Mouse (Mus musculus) kidney, postnatal 0 days (tissue): ENCODE measurements at regions not wholly inside any gene's neighbourhood (a gene's known extent, or its start where the extent isn't known, plus 50 kb on each side); places are given as distances from the start of the nearest gene placed in this dataset.

Experiments
- ATAC-seq: fragments of 200-750 bp; cut with Nextera tagmentation; replicated peaks from 2 replicates; pipeline ENCODE4 v1.8.0; 2017; ENCODE audit warnings: low read depth, moderate number of reproducible peaks, moderate TSS enrichment, moderate library complexity; ENCODE audit not compliant: low FRiP score
- DNase-seq: peaks from one replicate; pipeline ENCODE4 v3.0.0-alpha.2; 2016; ENCODE audit warnings: low spot score
- H3K27ac ChIP-seq: fragments of 300-500 bp; sonication (generic); 2 replicates; pipeline ENCODE4 v1.5.1; 2014; ENCODE audit warnings: mild to moderate bottlenecking
- H3K27me3 ChIP-seq: fragments of 300-500 bp; sonication (generic); 2 replicates; pipeline ENCODE4 v1.6.1; 2014; ENCODE audit warnings: low read length, mixed read lengths; ENCODE audit not compliant: insufficient read depth
- H3K36me3 ChIP-seq: fragments of 300-500 bp; sonication (generic); 2 replicates; pipeline ENCODE4 v1.6.1; 2014; ENCODE audit warnings: low read length, mixed read lengths; ENCODE audit not compliant: insufficient read depth
- H3K4me1 ChIP-seq: fragments of 300-500 bp; sonication (generic); replicated peaks from 2 replicates; pipeline ENCODE4 v1.6.1; 2014; ENCODE audit warnings: antibody characterized with exemption, low read length, mixed read lengths; ENCODE audit not compliant: insufficient read depth
- H3K4me2 ChIP-seq: fragments of 300-500 bp; sonication (generic); 2 replicates; pipeline ENCODE4 v1.6.1; 2014; ENCODE audit warnings: mild to moderate bottlenecking, low read length, moderate library complexity, mixed read lengths
- H3K4me3 ChIP-seq: fragments of 300-500 bp; sonication (generic); replicated peaks from 2 replicates; pipeline ENCODE4 v1.5.1; 2014; ENCODE audit warnings: low read depth, low read length
- H3K9ac ChIP-seq: fragments of 300-500 bp; sonication (generic); 2 replicates; pipeline ENCODE4 v1.6.1; 2014; ENCODE audit warnings: low read depth, low read length
- H3K9me3 ChIP-seq: fragments of 300-500 bp; sonication (generic); replicated peaks from 2 replicates; pipeline ENCODE4 v1.6.1; 2016; ENCODE audit warnings: low read length, inconsistent platforms, mixed read lengths
- CTCF ChIP-seq: IDR thresholded peaks from 2 replicates; pipeline ENCODE4 v1.5.1; 2016; ENCODE audit warnings: antibody characterized with exemption, low read depth, mild to moderate bottlenecking, moderate library complexity
- WGBS: fragments of 180-500 bp; shearing (Covaris S2); extraction: QIAGEN DNeasy Blood & Tissue Kit; methylation state at CpG from one replicate; pipeline ENCODE4 v1.1.7; 2014; 5-methylcytosine and 5-hydroxymethylcytosine counted together

DNA sequence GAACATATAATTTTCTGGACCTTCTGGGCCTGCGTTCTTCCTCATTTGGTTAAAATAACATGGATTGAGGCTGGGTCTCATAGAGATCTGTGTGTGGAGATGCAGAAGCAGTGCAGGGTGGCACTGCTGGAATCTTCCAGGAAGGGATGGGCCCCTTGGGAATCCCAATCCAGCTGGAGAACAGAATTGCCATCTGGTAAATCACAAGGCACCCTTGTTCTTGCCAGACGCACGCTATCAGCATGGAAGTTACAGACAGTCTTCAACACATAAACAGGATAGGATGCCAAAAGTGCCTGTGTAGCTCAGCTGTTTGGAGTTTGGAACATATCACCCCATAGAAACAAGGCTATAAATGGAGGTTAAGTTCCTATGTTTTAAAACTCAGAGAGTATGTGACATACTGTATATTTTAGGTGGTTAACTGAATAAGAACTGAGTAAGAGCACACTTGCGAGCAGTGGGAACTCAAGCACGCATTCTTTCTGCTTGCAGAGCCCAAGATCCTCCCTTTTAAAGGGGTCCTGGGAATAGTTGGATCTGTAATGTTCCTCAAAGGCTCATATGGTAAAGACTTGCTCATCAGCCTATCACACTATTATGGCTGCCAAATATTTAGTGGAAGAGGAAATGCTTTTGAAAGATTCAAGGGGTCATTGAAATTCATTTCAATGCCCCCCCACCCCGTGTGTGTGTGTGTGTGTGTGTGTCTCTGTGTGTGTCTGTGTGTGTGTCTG, 584.1 kb upstream of the Brinp1 start:
- Histone ChIP-seq H3K36me3 (no peaks in the 10 kb centered on the region), H3K27ac (no peak overlapping the region), H3K4me1 (no peaks in the 10 kb centered on the region), H3K9me3 (no peaks in the 10 kb centered on the region), H3K27me3 (no peaks in the 10 kb centered on the region), H3K4me3 (no peak overlapping the region), H3K4me2 (no peak overlapping the region), H3K9ac (no peak overlapping the region)
- DNase-seq (peak; percentile 16), ATAC-seq (no peak)
- TF ChIP-seq CTCF = no peak
- WGBS = 74% methylated on average over 6 of the region's 6 CpGs

- H3K9me3 ChIP-seq = no peaks in the 10 kb centered on the region
- 37% methylated on average over 3 of the region's 3 CpGs for WGBS
- no peak for ATAC-seq
- no peak for TF ChIP-seq CTCF
- H3K27me3 ChIP-seq = no peaks in the 10 kb centered on the region
- H3K4me3 ChIP-seq = no peak overlapping the region
- no peaks in the 10 kb centered on the region for H3K4me1 ChIP-seq
- H3K9ac ChIP-seq = no peak overlapping the region
- no peak overlapping the region for H3K4me2 ChIP-seq
- no peaks in the 10 kb centered on the region for H3K36me3 ChIP-seq
- DNase-seq = no peak
- no peak overlapping the region for H3K27ac ChIP-seq
Measured at GRCm38 (mm10) chr4:69533107-69533506, 578.9 kb upstream of the Brinp1 start.

- H3K4me3 ChIP-seq = no peak overlapping the region
- 56% methylated on average over 2 of the region's 2 CpGs for WGBS
- H3K4me2 ChIP-seq = no peak overlapping the region
- H3K9me3 ChIP-seq = no peaks in the 10 kb centered on the region
- TF ChIP-seq CTCF = no peak
- no peaks in the 10 kb centered on the region for H3K27me3 ChIP-seq
- DNase-seq = no peak
- ATAC-seq = no peak
- H3K9ac ChIP-seq = no peak overlapping the region
- no peaks in the 10 kb centered on the region for H3K36me3 ChIP-seq
- H3K4me1 ChIP-seq = no peaks in the 10 kb centered on the region
- H3K27ac ChIP-seq = no peak overlapping the region
Measured at GRCm38 (mm10) chr4:69523112-69523511, 568.9 kb upstream of the Brinp1 start.

DNA sequence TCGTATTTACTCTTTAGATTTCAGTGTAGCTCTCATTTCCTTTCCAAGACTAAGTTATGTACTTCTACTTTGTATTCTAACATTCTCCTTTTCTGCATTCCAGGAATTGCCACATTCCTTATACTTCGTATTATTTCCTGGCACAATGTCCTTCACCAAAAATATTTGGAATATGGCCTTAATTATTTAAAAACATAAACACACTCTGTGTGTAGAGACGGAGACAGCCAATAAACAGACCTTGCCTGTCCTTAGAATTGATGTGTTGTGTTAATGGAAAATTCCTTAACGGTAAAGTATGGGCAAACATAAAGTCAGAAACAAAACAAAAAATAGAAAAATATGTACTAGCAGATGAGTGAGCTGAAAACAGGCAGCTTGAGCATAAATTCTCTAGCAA, 554.1 kb upstream of the Brinp1 start:
- WGBS = 50% methylated on average over 4 of the region's 4 CpGs
- no peaks in the 10 kb centered on the region for H3K4me1 ChIP-seq
- no peak overlapping the region for H3K4me2 ChIP-seq
- ATAC-seq (no peak), DNase-seq (peak; percentile 62)
- no peaks in the 10 kb centered on the region for H3K27me3 ChIP-seq
- H3K9me3 ChIP-seq = no peaks in the 10 kb centered on the region
- H3K4me3 ChIP-seq = no peak overlapping the region
- H3K9ac ChIP-seq = no peak overlapping the region
- H3K36me3 ChIP-seq = no peaks in the 10 kb centered on the region
- no peak for TF ChIP-seq CTCF
- H3K27ac ChIP-seq = no peak overlapping the region

DNA sequence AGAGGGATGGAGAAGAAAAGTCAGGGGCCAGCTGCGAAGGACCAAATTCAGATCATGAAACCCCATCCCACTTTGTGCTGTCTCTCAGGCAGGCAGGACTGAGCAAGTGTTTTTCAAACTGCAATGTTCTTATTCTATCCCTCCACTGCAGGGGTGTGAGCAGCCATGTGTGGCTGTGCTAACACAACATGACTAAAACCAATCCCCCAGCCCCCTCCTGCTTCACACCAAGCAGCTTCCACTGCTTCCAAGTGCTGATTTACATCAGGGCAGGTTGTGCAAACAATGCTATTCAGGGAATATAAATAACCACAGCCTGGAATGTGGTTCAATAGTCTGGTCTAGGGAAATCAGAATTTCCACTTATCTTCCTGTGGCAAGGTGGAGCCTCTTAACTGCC, 517.0 kb upstream of the Brinp1 start:
- no peak overlapping the region for H3K27ac ChIP-seq
- H3K4me2 ChIP-seq = no peak overlapping the region
- no peaks in the 10 kb centered on the region for H3K27me3 ChIP-seq
- TF ChIP-seq CTCF = no peak
- no peaks in the 10 kb centered on the region; the same call in 1 of the 2 replicates for H3K4me1 ChIP-seq
- ATAC-seq = no peak; the same call in 1 of the 2 replicates
- 28% methylated on average over 1 of the region's 1 CpGs for WGBS
- no peak overlapping the region for H3K9ac ChIP-seq
- H3K4me3 ChIP-seq = no peak overlapping the region
- no peaks in the 10 kb centered on the region for H3K9me3 ChIP-seq
- H3K36me3 ChIP-seq = no peaks in the 10 kb centered on the region
- DNase-seq = peak; percentile 53

GRCm38 (mm10) chr4:69459990-69460389, 505.8 kb upstream of the Brinp1 start:
- Histone ChIP-seq H3K9me3 (no peaks in the 10 kb centered on the region), H3K4me2 (no peak overlapping the region), H3K4me1 (no peaks in the 10 kb centered on the region), H3K36me3 (no peaks in the 10 kb centered on the region), H3K4me3 (no peak overlapping the region), H3K27ac (no peak overlapping the region), H3K27me3 (no peaks in the 10 kb centered on the region), H3K9ac (no peak overlapping the region)
- no peak for TF ChIP-seq CTCF
- DNase-seq = peak; percentile 63
- ATAC-seq = no peak

DNA sequence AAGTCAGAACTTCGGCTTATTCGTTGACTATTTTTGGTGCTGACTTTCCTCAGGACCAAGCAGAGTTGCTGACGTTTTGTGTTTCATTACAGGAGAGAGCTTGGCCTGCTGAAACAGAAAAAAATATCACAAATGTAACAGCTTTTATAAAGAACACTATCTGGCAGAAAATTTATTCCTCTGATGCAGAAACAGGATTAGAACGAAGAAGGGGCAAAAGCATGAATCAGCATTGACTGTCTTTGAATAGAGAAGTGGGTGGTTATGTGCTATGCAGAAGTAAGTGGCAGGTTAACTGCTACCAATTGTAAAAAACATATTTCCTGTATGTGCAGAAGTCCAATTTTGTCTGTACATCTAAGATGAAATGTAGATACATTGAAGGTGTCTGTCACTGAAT, 502.2 kb upstream of the Brinp1 start:
- H3K4me3 ChIP-seq = no peak overlapping the region
- H3K36me3 ChIP-seq = no peaks in the 10 kb centered on the region
- DNase-seq = no peak
- no peak overlapping the region for H3K9ac ChIP-seq
- H3K27ac ChIP-seq = no peak overlapping the region
- 83% methylated on average over 4 of the region's 4 CpGs for WGBS
- no peaks in the 10 kb centered on the region for H3K27me3 ChIP-seq
- no peaks in the 10 kb centered on the region for H3K4me1 ChIP-seq
- no peak for ATAC-seq
- no peak for TF ChIP-seq CTCF
- H3K9me3 ChIP-seq = no peaks in the 10 kb centered on the region
- no peak overlapping the region for H3K4me2 ChIP-seq
